Mouse (Mus musculus) erythroblast, embryonic 14.5 days (primary cell): ENCODE results near the gene Tbx2. TPM values are rescaled to one million over a fixed set of nuclear protein-coding genes. Genes with fewer than 3 reads are reported as not detected.

Experiments used
- H3K27me3 ChIP-seq: 2 replicates; pipeline ENCODE4 v1.6.1; 2012; ENCODE audit warnings: inconsistent platforms; ENCODE audit not compliant: control insufficient read depth
- H3K36me3 ChIP-seq: 2 replicates; pipeline ENCODE4 v1.6.1; 2012; ENCODE audit warnings: mild to moderate bottlenecking, inconsistent platforms; ENCODE audit not compliant: control insufficient read depth
- H3K4me1 ChIP-seq: 2 replicates; pipeline ENCODE4 v1.6.1; 2012; ENCODE audit warnings: inconsistent platforms; ENCODE audit not compliant: control insufficient read depth
- H3K4me3 ChIP-seq: replicated peaks from 2 replicates; pipeline ENCODE3; 2012; ENCODE audit warnings: moderate library complexity, mild to moderate bottlenecking, inconsistent platforms
- H3K9me3 ChIP-seq: 2 replicates; pipeline ENCODE4 v1.6.1; 2012; ENCODE audit warnings: low read length, inconsistent platforms, mixed read lengths; ENCODE audit not compliant: control insufficient read depth
- GATA1 ChIP-seq: IDR thresholded peaks from 2 replicates; pipeline ENCODE4 v1.6.1; 2012; ENCODE audit warnings: low read length, inconsistent platforms, mixed read lengths
- TAL1 ChIP-seq: IDR thresholded peaks from 3 replicates; pipeline ENCODE4 v1.6.1; 2012; ENCODE audit warnings: low read length, inconsistent platforms, mixed read lengths
- polyA plus RNA-seq: library from polyadenylated mRNA; stranded (reverse); fragments of >175 nt; gene quantifications from 2 replicates; pipeline ENCODE4 v1.2.3, GENCODE M21; 2012

The Tbx2 gene
- polyA plus RNA-seq, 1 experiment = 0.12 TPM

DNA sequence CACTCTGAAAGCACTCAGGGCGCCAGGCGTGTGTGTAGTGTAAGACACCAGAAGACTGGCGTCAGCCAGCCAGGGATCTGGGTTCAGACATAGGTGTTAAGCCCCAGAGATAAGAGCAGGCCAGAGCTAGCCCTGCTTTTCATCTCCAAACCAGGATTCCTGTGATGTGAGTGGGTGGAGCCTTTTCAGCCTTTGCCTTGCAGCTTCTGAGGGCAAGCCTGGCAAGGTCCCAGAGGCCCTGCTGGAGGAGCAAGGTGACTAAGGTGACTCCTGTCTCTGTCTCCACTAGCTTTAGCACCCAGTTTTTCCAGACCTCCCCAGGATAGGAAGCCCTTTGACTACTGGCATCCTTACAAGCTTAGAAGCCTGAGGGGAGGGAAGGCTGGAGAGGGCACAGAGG is 13.9 kb upstream of the Tbx2 start:
- TF ChIP-seq GATA1 (no peak), TAL1 (no peak)
- H3K4me3 ChIP-seq = no peak overlapping the region
- peaks cover 22% of the 10 kb centered on the region for H3K4me1 ChIP-seq
- H3K27me3 ChIP-seq = 0 out of 2 replicates have a peak, but pooled peaks cover 2% of the 10 kb centered on the region
- no peaks in the 10 kb centered on the region for H3K36me3 ChIP-seq
- no peaks in the 10 kb centered on the region for H3K9me3 ChIP-seq

DNA sequence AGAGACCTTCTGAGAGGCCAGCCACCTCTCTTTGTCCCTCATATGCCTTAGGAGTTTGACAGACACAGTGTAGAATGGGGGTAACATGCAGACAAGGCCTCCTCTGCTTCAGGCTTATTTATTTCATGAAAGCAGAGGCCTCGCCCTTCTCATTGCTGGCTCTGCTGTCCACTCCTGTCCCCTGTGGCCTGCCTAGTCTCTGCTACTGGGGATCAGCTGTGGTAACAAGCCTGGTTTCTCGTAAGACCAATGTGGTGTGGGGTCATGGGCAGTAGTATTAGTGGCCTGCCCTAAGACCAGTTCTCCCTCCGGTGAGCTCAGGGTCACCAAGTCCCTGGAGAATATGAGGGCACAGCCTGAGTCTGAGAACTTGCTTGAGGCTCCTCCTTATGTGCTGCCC is 11.4 kb upstream of the Tbx2 start:
- Histone ChIP-seq H3K9me3 (no peaks in the 10 kb centered on the region), H3K4me3 (no peak overlapping the region), H3K27me3 (peaks cover 18% of the 10 kb centered on the region), H3K36me3 (no peaks in the 10 kb centered on the region), H3K4me1 (peaks cover 24% of the 10 kb centered on the region)
- TF ChIP-seq TAL1 (no peak), GATA1 (no peak)

DNA sequence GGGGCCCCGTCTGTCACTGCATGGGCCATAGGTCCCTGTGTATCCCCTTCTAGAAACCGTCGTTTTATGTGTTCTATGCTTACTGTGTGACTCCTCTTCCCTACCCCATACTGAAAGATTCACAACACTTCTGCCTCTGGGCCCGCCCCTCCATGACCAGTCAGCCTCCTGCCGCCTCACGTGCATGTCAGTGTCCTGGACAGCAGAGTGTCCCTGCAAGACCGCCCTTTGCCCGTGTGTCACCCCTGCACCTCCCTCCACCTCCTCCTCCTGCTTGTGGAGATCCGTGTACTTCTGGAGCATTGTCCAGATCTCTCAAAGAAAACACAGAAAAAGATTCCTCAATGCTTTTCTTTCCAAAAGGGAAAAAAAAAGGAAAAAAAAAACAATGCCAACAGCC is 10.7 kb upstream of the Tbx2 start:
- no peak overlapping the region for H3K4me3 ChIP-seq
- TF ChIP-seq GATA1 (no peak), TAL1 (no peak)
- peaks cover 24% of the 10 kb centered on the region for H3K4me1 ChIP-seq
- H3K36me3 ChIP-seq = no peaks in the 10 kb centered on the region
- peaks cover 25% of the 10 kb centered on the region for H3K27me3 ChIP-seq
- H3K9me3 ChIP-seq = no peaks in the 10 kb centered on the region

DNA sequence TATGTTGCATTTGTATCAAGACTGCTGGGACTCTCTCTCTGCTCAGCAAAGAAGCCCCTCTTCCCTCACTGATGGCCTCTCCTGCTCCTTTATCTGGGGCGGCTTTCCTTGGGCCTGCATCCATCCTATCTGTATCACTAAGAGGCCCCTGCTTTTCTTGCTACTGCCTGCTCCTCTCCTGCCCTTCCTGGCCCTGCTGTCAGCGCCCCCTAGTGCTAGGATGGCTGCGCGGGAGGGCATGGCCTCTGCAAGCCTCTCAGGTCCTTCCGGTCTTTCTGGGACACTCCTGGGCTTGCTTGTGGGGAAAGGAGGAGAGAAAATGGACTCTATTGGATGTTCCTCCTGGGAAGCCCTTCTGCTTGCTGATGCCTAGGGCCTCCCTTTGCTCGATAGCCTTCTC is 9.2 kb upstream of the Tbx2 start:
- no peak for TF ChIP-seq GATA1
- TF ChIP-seq TAL1 = no peak
- Histone ChIP-seq H3K4me1 (peaks cover 28% of the 10 kb centered on the region), H3K27me3 (peaks cover 41% of the 10 kb centered on the region), H3K9me3 (no peaks in the 10 kb centered on the region), H3K36me3 (no peaks in the 10 kb centered on the region), H3K4me3 (no peak overlapping the region)

DNA sequence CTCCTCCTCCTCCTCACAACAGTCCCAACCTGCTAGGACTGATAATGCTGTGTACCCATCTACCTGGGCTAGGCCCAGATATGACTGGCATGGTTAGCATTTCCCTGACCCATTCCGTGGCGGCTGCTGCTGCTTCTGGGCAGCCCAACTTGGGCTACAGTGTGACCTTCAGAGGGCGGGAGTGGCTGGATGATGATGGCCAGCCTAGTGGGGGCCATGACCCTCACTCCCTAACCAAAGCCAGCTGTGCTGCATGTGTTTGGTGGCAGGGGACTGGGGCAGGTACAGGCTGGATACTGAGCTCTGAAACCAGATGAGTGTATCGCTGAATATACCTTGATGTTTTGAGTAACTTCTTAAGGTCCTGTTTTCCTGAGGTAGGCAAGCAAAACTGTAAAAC is 8.6 kb upstream of the Tbx2 start:
- TF ChIP-seq GATA1 = no peak
- no peak for TF ChIP-seq TAL1
- H3K9me3 ChIP-seq = peaks cover 4% of the 10 kb centered on the region; the same call in 1 of the 2 replicates
- H3K27me3 ChIP-seq = peaks cover 47% of the 10 kb centered on the region
- no peak overlapping the region for H3K4me3 ChIP-seq
- peaks cover 22% of the 10 kb centered on the region for H3K4me1 ChIP-seq
- no peaks in the 10 kb centered on the region for H3K36me3 ChIP-seq

DNA sequence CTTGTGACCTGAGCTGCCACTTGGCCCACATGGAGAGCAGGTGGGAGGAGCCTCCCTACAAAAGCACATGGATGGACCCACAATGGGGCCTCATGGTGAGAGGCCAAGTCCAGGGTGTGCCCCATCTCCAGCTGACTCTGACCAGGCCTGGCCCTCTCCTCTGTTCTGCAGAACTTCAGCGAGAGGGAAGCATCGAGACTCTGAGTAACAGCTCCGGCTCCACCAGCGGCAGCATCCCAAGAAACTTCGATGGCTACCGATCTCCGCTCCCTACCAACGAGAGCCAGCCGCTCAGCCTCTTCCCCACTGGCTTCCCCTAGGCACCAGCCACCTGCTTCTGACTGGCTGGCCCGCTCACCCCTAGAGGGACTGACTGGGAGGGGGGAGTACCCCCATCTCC is 7.3 kb upstream of the Tbx2 start:
- peaks cover 16% of the 10 kb centered on the region; the same call in 1 of the 2 replicates for H3K9me3 ChIP-seq
- no peak for TF ChIP-seq GATA1
- no peak for TF ChIP-seq TAL1
- no peaks in the 10 kb centered on the region for H3K36me3 ChIP-seq
- peaks cover 22% of the 10 kb centered on the region for H3K4me1 ChIP-seq
- H3K27me3 ChIP-seq = peaks cover 59% of the 10 kb centered on the region
- H3K4me3 ChIP-seq = no peak overlapping the region

DNA sequence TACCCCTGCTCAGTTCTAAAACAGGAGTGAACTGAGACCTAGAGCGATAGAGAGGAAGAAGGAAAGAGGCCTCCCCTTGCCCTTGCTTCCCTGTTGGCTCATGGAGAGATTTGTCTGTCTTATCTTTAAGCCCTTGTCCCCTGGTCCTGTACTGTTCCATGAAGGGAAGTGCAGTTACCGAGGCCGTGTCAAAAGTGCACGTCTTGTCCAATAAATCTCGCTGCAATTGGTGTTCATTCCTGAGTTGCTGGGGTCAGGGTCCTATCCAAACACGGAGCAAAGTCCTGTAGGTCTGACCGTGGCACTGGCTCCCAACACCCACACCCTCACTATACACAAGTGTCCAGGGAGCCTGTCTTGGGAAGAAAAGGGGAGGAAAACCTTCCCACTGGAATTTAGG is 6.5 kb upstream of the Tbx2 start:
- Histone ChIP-seq H3K27me3 (peaks cover 67% of the 10 kb centered on the region), H3K4me1 (peaks cover 22% of the 10 kb centered on the region), H3K4me3 (no peak overlapping the region), H3K9me3 (peaks cover 16% of the 10 kb centered on the region; the same call in 1 of the 2 replicates), H3K36me3 (no peaks in the 10 kb centered on the region)
- TF ChIP-seq TAL1 = no peak

DNA sequence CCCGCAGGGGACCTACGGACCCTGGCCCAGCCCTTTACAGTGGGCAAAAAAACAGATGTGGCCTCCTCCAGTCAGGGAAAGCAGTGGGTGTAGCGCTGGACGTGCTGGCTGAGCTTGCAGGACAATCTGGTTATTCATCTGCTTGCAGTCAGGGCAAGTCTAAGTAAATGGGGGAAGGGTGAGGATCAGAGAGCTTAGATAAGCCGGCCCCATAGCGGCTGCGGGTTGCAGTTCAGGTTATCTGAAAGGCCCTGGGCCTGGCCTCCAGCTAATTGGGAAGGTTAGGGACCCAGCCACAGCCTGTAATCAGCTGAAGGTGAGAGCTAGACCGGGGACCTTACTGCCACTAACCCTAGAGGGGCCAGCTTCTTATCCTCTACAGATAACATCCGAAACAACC is 5.0 kb upstream of the Tbx2 start:
- H3K4me1 ChIP-seq = peaks cover 29% of the 10 kb centered on the region
- no peaks in the 10 kb centered on the region for H3K36me3 ChIP-seq
- H3K4me3 ChIP-seq = no peak overlapping the region
- peaks cover 82% of the 10 kb centered on the region for H3K27me3 ChIP-seq
- H3K9me3 ChIP-seq = peaks cover 19% of the 10 kb centered on the region; the same call in 1 of the 2 replicates
- TF ChIP-seq GATA1 (no peak), TAL1 (no peak)

DNA sequence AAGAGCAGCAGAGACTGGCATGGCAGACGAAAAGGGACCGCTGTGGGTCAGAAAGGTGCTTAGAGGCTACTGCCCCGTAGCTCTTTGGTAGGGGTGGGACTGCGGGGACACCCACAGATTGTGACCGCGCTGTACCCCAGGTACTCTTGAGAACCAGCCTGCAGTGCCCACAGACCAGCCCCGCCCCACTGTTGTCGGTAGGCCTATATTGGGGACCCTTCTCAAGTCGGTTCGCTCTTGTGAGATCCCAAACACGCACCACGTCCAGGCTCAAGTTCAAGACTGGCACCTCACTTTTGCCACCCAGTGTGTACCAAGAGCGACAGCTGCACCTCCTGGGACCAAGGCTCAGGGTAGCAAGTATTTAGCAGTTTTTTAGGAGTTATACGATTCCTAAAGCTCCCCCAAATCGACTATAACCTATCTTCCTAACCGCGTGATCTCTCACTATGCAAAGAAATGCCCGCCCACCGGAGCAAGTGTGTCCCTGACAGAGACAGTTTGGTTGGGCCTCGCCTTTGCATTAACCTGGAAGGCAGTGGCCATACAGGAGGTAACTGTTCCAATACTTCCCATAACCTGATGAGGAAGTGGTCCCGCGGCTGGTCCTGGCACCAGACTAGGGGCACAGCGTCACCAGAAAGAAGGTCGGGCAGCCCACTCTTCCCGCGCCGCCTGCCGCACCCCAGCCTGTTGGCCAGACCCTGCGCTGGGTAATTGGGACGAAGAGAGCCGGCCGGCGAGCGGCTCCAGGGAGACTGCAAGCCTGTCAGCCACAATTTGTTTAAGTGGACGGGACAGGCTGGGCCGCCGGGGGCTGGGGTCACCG is 3.4 kb upstream of the Tbx2 start:
- Histone ChIP-seq H3K4me1 (peaks cover 19% of the 10 kb centered on the region), H3K27me3 (peaks cover 95% of the 10 kb centered on the region), H3K4me3 (no peak overlapping the region), H3K9me3 (peaks cover 19% of the 10 kb centered on the region; the same call in 1 of the 2 replicates), H3K36me3 (no peaks in the 10 kb centered on the region)
- TF ChIP-seq TAL1 (no peak), GATA1 (no peak)
